Mouse (Mus musculus) limb, embryonic 13.5 days (tissue): ENCODE measurements around the gene Gzma. TPM values are rescaled to one million over a fixed set of nuclear protein-coding genes. Genes with fewer than 3 reads are reported as not detected.

Experiments used
- ATAC-seq: fragments of 200-750 bp; cut with Nextera tagmentation; 2 replicates; pipeline ENCODE4 v1.8.0; 2017; ENCODE audit warnings: low read depth, moderate number of reproducible peaks, moderate TSS enrichment; ENCODE audit not compliant: low FRiP score
- H3K27ac ChIP-seq: fragments of 300-500 bp; sonication (generic); 2 replicates; pipeline ENCODE4 v1.5.1; 2015; ENCODE audit warnings: inconsistent platforms, mild to moderate bottlenecking, moderate library complexity
- H3K27me3 ChIP-seq: fragments of 300-500 bp; sonication (generic); 2 replicates; pipeline ENCODE4 v1.6.1; 2015; ENCODE audit warnings: mild to moderate bottlenecking, inconsistent platforms
- H3K36me3 ChIP-seq: fragments of 300-500 bp; sonication (generic); 2 replicates; pipeline ENCODE4 v1.6.1; 2015; ENCODE audit warnings: inconsistent platforms, mild to moderate bottlenecking, moderate library complexity
- H3K4me1 ChIP-seq: fragments of 300-500 bp; sonication (generic); 2 replicates; pipeline ENCODE4 v1.6.1; 2015; ENCODE audit warnings: inconsistent platforms
- H3K4me2 ChIP-seq: fragments of 300-500 bp; sonication (generic); replicated peaks from 2 replicates; pipeline ENCODE4 v1.6.1; 2015; ENCODE audit warnings: inconsistent platforms, mild to moderate bottlenecking, moderate library complexity
- H3K4me3 ChIP-seq: fragments of 300-500 bp; sonication (generic); 2 replicates; pipeline ENCODE4 v1.5.1; 2015; ENCODE audit warnings: moderate library complexity, mild to moderate bottlenecking, inconsistent platforms
- H3K9ac ChIP-seq: fragments of 300-500 bp; sonication (generic); 2 replicates; pipeline ENCODE4 v1.6.1; 2015; ENCODE audit warnings: mild to moderate bottlenecking, inconsistent platforms
- H3K9me3 ChIP-seq: fragments of 300-500 bp; sonication (generic); 2 replicates; pipeline ENCODE4 v1.6.1; 2016; ENCODE audit warnings: inconsistent platforms
- WGBS: fragments of 180-500 bp; shearing (Covaris S2); methylation state at CpG from one replicate; pipeline ENCODE4 v1.1.7; 2015; 5-methylcytosine and 5-hydroxymethylcytosine counted together
- polyA plus RNA-seq: library from polyadenylated mRNA; unstranded; fragments of >200 nt; fragmentation: Nextera tagmentation; extraction: Ambion mirVana; gene quantifications from 2 replicates; pipeline ENCODE4 v1.2.1, GENCODE M21; 2015

Gzma gene
- polyA plus RNA-seq, 1 experiment from 2014 or later = not detected

- no peak for ATAC-seq
- H3K27me3 ChIP-seq = no peaks in the 10 kb centered on the region
- WGBS = 80% methylated on average over 13 of the region's 13 CpGs
- no peaks in the 10 kb centered on the region for H3K9me3 ChIP-seq
- no peak overlapping the region for H3K4me2 ChIP-seq
- H3K4me1 ChIP-seq = peaks cover 6% of the 10 kb centered on the region
- H3K4me3 ChIP-seq = no peak overlapping the region
- no peak overlapping the region for H3K9ac ChIP-seq
- H3K36me3 ChIP-seq = no peaks in the 10 kb centered on the region
- no peak overlapping the region for H3K27ac ChIP-seq
Measured at GRCm38 (mm10) chr13:113087226-113088017, 13.4 kb downstream of the Gzma start.

GRCm38 (mm10) chr13:113084732-113085131, 16.0 kb downstream of the Gzma start:
- no peaks in the 10 kb centered on the region for H3K9me3 ChIP-seq
- 84% methylated on average over 5 of the region's 5 CpGs for WGBS
- no peak for ATAC-seq

GRCm38 (mm10) chr13:113082101-113082500, 18.7 kb downstream of the Gzma start:
- Histone ChIP-seq H3K9me3 (no peaks in the 10 kb centered on the region), H3K4me2 (no peak overlapping the region), H3K27ac (no peak overlapping the region), H3K36me3 (no peaks in the 10 kb centered on the region), H3K4me1 (no peaks in the 10 kb centered on the region), H3K4me3 (no peak overlapping the region), H3K9ac (no peak overlapping the region), H3K27me3 (no peaks in the 10 kb centered on the region)
- WGBS = 65% methylated on average over 1 of the region's 1 CpGs
- ATAC-seq = no peak

More at GRCm38 (mm10) chr13:113084732-113085131, 16.0 kb downstream of the Gzma start:
- Histone ChIP-seq H3K4me3 (no peak overlapping the region), H3K27me3 (no peaks in the 10 kb centered on the region), H3K4me1 (no peaks in the 10 kb centered on the region), H3K27ac (no peak overlapping the region), H3K9ac (no peak overlapping the region), H3K4me2 (no peak overlapping the region), H3K36me3 (no peaks in the 10 kb centered on the region)

- Histone ChIP-seq H3K9ac (no peak overlapping the region), H3K27ac (no peak overlapping the region), H3K4me1 (no peaks in the 10 kb centered on the region), H3K4me3 (no peak overlapping the region), H3K4me2 (no peak overlapping the region), H3K27me3 (no peaks in the 10 kb centered on the region), H3K36me3 (no peaks in the 10 kb centered on the region), H3K9me3 (no peaks in the 10 kb centered on the region)
- no peak for ATAC-seq
- 83% methylated on average over 9 of the region's 9 CpGs for WGBS
Measured at GRCm38 (mm10) chr13:113079021-113079420, 21.8 kb downstream of the Gzma start.

- no peak overlapping the region for H3K4me3 ChIP-seq
- H3K4me2 ChIP-seq = no peak overlapping the region
- H3K27me3 ChIP-seq = no peaks in the 10 kb centered on the region
- no peaks in the 10 kb centered on the region for H3K4me1 ChIP-seq
- no peaks in the 10 kb centered on the region for H3K9me3 ChIP-seq
- H3K9ac ChIP-seq = no peak overlapping the region
- 88% methylated on average over 9 of the region's 9 CpGs for WGBS
- ATAC-seq = no peak
- no peak overlapping the region for H3K27ac ChIP-seq
- no peaks in the 10 kb centered on the region for H3K36me3 ChIP-seq
Measured at GRCm38 (mm10) chr13:113064542-113064941, 36.2 kb downstream of the Gzma start.

- no peaks in the 10 kb centered on the region for H3K36me3 ChIP-seq
- no peak for ATAC-seq
Measured at GRCm38 (mm10) chr13:113061746-113062145, 39.0 kb downstream of the Gzma start.

GRCm38 (mm10) chr13:113055826-113056225, 45.0 kb downstream of the Gzma start:
- 0 out of 2 replicates have a peak, but pooled peaks have one; percentile 15 for ATAC-seq
- Histone ChIP-seq H3K4me3 (no peak overlapping the region), H3K9ac (no peak overlapping the region), H3K4me2 (no peak overlapping the region), H3K27me3 (no peaks in the 10 kb centered on the region), H3K9me3 (no peaks in the 10 kb centered on the region), H3K4me1 (no peaks in the 10 kb centered on the region), H3K27ac (no peak overlapping the region), H3K36me3 (no peaks in the 10 kb centered on the region)
- 40% methylated on average over 8 of the region's 8 CpGs for WGBS

More at GRCm38 (mm10) chr13:113061746-113062145, 39.0 kb downstream of the Gzma start:
- Histone ChIP-seq H3K27ac (no peak overlapping the region), H3K9ac (no peak overlapping the region), H3K4me1 (no peaks in the 10 kb centered on the region), H3K4me3 (no peak overlapping the region), H3K9me3 (no peaks in the 10 kb centered on the region), H3K4me2 (no peak overlapping the region), H3K27me3 (no peaks in the 10 kb centered on the region)
- WGBS = 86% methylated on average over 6 of the region's 6 CpGs

- no peak overlapping the region for H3K27ac ChIP-seq
- 93% methylated on average over 8 of the region's 8 CpGs for WGBS
- H3K4me3 ChIP-seq = no peak overlapping the region
- H3K4me1 ChIP-seq = no peaks in the 10 kb centered on the region
- H3K4me2 ChIP-seq = no peak overlapping the region
- no peaks in the 10 kb centered on the region for H3K36me3 ChIP-seq
- H3K9ac ChIP-seq = no peak overlapping the region
- no peaks in the 10 kb centered on the region for H3K9me3 ChIP-seq
- H3K27me3 ChIP-seq = no peaks in the 10 kb centered on the region
- no peak for ATAC-seq
Measured at GRCm38 (mm10) chr13:113054230-113054629, 46.6 kb downstream of the Gzma start.

GRCm38 (mm10) chr13:113047647-113048046, 53.1 kb downstream of the Gzma start:
- H3K9me3 ChIP-seq = no peaks in the 10 kb centered on the region
- no peak overlapping the region for H3K4me3 ChIP-seq
- peaks cover 13% of the 10 kb centered on the region for H3K36me3 ChIP-seq
- 68% methylated on average over 3 of the region's 3 CpGs for WGBS
- no peak for ATAC-seq
- H3K27me3 ChIP-seq = no peaks in the 10 kb centered on the region
- peaks cover 11% of the 10 kb centered on the region for H3K4me1 ChIP-seq
- H3K4me2 ChIP-seq = no peak overlapping the region
- H3K9ac ChIP-seq = no peak overlapping the region
- H3K27ac ChIP-seq = no peak overlapping the region

- Histone ChIP-seq H3K4me3 (no peak overlapping the region), H3K4me2 (peak overlapping the region; percentile 79; the same call in 1 of the 2 replicates), H3K9me3 (no peaks in the 10 kb centered on the region), H3K4me1 (peaks cover 11% of the 10 kb centered on the region), H3K27ac (no peak overlapping the region), H3K27me3 (no peaks in the 10 kb centered on the region), H3K9ac (no peak overlapping the region), H3K36me3 (peaks cover 19% of the 10 kb centered on the region)
- peak; percentile 31; the same call in 1 of the 2 replicates for ATAC-seq
Measured at GRCm38 (mm10) chr13:113047018-113047417, 53.8 kb downstream of the Gzma start.

- H3K9me3 ChIP-seq = no peaks in the 10 kb centered on the region
- peak; percentile 94 for ATAC-seq
- H3K27ac ChIP-seq = peak within 1 kb of the TSS; percentile 85
- peaks cover 25% of the 10 kb centered on the region for H3K36me3 ChIP-seq
- peak within 1 kb of the TSS; percentile 79 for H3K4me2 ChIP-seq
- 5% methylated on average over 21 of the region's 21 CpGs for WGBS
- H3K4me3 ChIP-seq = peak within 1 kb of the TSS; percentile 69
- peaks cover 11% of the 10 kb centered on the region for H3K4me1 ChIP-seq
- H3K27me3 ChIP-seq = no peaks in the 10 kb centered on the region
- peak within 1 kb of the TSS; percentile 77 for H3K9ac ChIP-seq
Measured at GRCm38 (mm10) chr13:113046211-113046883, 54.4 kb downstream of the Gzma start, which contains the start of gene Gpx8. TSS of gene Gpx8 (minus strand) at chr13:113046410.

- Histone ChIP-seq H3K27me3 (no peaks in the 10 kb centered on the region), H3K27ac (peak overlapping the region; percentile 85), H3K4me2 (peak overlapping the region; percentile 79), H3K4me1 (peaks cover 11% of the 10 kb centered on the region), H3K36me3 (peaks cover 28% of the 10 kb centered on the region), H3K4me3 (peak overlapping the region; percentile 69), H3K9ac (peak overlapping the region; percentile 77), H3K9me3 (no peaks in the 10 kb centered on the region)
- WGBS = 10% methylated on average over 18 of the region's 18 CpGs
- ATAC-seq = no peak
Measured at GRCm38 (mm10) chr13:113045458-113046110, 55.2 kb downstream of the Gzma start.
